Mouse (Mus musculus) embryonic facial prominence, embryonic 14.5 days (tissue): Measurements from ENCODE around the gene Tmem151a. TPM values are rescaled to one million over a fixed set of nuclear protein-coding genes. Genes with fewer than 3 reads are reported as not detected.
A peak's percentile ranks its signal among the peaks of the same experiment; 100 is the strongest.

Experiments
- ATAC-seq: fragments of 200-750 bp; cut with Nextera tagmentation; 2 replicates; pipeline ENCODE4 v1.8.0; 2017; ENCODE audit warnings: low read depth, moderate number of reproducible peaks, moderate TSS enrichment
- DNase-seq: peaks from one replicate; pipeline ENCODE4 v3.0.0-alpha.2; 2015; ENCODE audit warnings: low spot score
- H3K27ac ChIP-seq: fragments of 300-500 bp; sonication (generic); replicated peaks from 2 replicates; pipeline ENCODE4 v1.5.1; 2014; ENCODE audit warnings: low read depth, mild to moderate bottlenecking, low read length, moderate library complexity
- H3K27me3 ChIP-seq: fragments of 300-500 bp; sonication (generic); replicated peaks from 2 replicates; pipeline ENCODE4 v1.6.1; 2014; ENCODE audit warnings: low read length; ENCODE audit not compliant: control insufficient read depth, insufficient read depth
- H3K36me3 ChIP-seq: fragments of 300-500 bp; sonication (generic); 2 replicates; pipeline ENCODE4 v1.6.1; 2014; ENCODE audit warnings: low read length, mixed read lengths; ENCODE audit not compliant: control insufficient read depth, insufficient read depth
- H3K4me1 ChIP-seq: fragments of 300-500 bp; sonication (generic); 2 replicates; pipeline ENCODE4 v1.6.1; 2014; ENCODE audit warnings: antibody characterized with exemption, low read length; ENCODE audit not compliant: control insufficient read depth, insufficient read depth
- H3K4me2 ChIP-seq: fragments of 300-500 bp; sonication (generic); 2 replicates; pipeline ENCODE4 v1.6.1; 2014; ENCODE audit warnings: low read depth, mild to moderate bottlenecking, low read length, moderate library complexity, mixed read lengths
- H3K4me3 ChIP-seq: fragments of 300-500 bp; sonication (generic); 2 replicates; pipeline ENCODE4 v1.5.1; 2014; ENCODE audit warnings: low read depth, mild to moderate bottlenecking, low read length
- H3K9ac ChIP-seq: fragments of 300-500 bp; sonication (generic); 2 replicates; pipeline ENCODE4 v1.6.1; 2014; ENCODE audit warnings: low read depth, mild to moderate bottlenecking, low read length, moderate library complexity, mixed read lengths
- H3K9me3 ChIP-seq: fragments of 300-500 bp; sonication (generic); 2 replicates; pipeline ENCODE4 v1.6.1; 2016; ENCODE audit warnings: low read length; ENCODE audit not compliant: control insufficient read depth
- WGBS: fragments of 180-500 bp; shearing (Covaris S2); extraction: QIAGEN DNeasy Blood & Tissue Kit; methylation state at CpG from one replicate; pipeline ENCODE4 v1.1.7; 2014; 5-methylcytosine and 5-hydroxymethylcytosine counted together
- polyA plus RNA-seq: library from polyadenylated mRNA; unstranded; fragments of >200 nt; fragmentation: Nextera tagmentation; extraction: Ambion mirVana; gene quantifications from 2 replicates; pipeline ENCODE4 v1.2.1, GENCODE M21; 2014

The Tmem151a gene
- polyA plus RNA-seq, 1 experiment from 2014 or later = 2.6 TPM

DNA sequence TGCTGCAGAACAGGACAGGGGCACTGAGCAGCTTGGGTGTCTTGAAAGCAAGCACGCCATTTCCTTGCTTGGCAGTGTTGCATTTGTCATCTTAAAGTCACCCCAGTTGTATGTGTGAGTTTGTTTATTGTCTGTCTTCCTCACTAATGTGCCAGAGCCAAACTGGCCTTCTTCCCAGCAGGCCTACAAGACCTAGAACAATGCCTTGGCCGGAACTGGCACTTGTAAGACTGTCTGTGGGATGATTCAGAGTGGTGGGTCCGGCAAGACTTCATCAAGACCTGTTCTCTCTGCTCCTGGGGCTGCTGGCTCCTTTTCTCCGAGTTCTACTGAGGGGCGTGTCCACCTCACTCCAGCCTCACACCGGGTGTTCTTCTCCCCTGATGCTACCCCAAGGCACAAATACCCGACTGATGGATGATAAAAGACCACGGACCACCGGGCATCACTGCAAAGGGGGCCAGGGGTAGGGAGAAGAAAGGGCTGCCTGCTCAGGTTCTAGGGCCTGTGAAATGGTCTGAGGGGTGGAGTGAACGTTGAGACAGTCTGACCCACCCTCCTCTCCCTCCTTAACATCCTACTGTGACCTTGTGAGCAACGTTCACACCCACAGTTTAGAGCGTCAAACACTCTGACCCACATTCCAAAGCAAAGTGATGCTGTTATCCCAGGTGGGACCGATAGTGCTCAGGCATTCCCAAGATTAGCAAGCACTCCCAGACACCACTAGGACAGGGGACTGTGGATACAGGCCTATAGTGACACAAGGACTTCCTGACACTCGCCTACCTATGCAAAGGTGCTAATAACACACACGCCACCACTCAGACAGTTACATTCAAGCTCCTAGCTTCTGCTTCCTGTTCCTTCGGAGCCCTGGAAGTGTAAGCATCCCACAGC lies 27.2 kb downstream of the Tmem151a start:
- no peaks in the 10 kb centered on the region for H3K36me3 ChIP-seq
- peaks cover 32% of the 10 kb centered on the region for H3K4me1 ChIP-seq
- H3K4me3 ChIP-seq = no peak overlapping the region
- DNase-seq (no peak), ATAC-seq (no peak)
- 0 out of 2 replicates have a peak overlapping the region, but pooled peaks have one; percentile 54 for H3K27ac ChIP-seq
- WGBS = 30% methylated on average over 16 of the region's 16 CpGs
- H3K27me3 ChIP-seq = peaks cover 9% of the 10 kb centered on the region; the same call in 1 of the 2 replicates
- H3K9me3 ChIP-seq = no peaks in the 10 kb centered on the region
- H3K9ac ChIP-seq = no peak overlapping the region
- H3K4me2 ChIP-seq = no peak overlapping the region

DNA sequence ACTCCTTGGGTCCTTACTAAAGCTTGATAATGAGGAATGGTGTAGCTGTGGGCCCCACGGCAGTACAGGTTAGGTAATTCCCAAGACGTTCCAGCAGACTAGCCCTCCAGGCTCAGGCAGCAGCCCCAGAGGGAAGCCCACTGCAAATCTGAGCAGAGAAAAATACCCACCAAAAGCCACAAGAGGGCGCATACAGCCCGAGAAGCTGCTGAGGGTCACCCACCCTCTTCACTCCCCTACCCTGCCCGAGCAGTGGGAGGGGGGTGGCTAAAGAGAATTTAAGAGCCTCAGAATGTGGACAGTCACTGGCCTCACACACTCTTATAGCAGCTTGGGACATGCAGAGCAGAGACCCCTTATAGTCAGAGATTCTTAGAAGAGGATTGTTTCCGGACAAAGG lies 29.1 kb downstream of the Tmem151a start:
- Histone ChIP-seq H3K27ac (no peak overlapping the region), H3K4me2 (no peak overlapping the region), H3K9ac (no peak overlapping the region), H3K27me3 (peaks cover 27% of the 10 kb centered on the region), H3K4me3 (no peak overlapping the region), H3K9me3 (no peaks in the 10 kb centered on the region), H3K36me3 (no peaks in the 10 kb centered on the region), H3K4me1 (peaks cover 31% of the 10 kb centered on the region)
- 12% methylated on average over 6 of the region's 6 CpGs for WGBS
- peak; percentile 50 for ATAC-seq
- DNase-seq = peak; percentile 73

DNA sequence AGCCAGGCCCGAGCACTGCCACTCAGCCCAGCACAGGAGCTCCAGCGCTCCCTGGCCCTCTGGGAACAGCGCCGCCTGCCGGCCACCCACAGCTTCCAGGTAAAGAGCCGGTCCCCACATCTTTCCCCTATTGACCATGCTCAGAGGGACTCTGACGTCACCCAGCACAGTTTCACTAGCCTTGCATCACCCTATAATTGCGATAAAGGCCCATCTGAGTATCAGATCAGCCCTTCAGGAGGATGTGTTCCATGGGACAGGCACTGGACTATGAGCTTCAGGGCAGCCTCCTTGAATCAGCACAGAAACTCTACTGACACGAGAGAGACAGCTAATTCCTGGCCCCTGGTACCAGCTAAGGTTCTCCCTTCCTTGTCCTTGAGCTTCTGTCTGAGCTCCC lies 31.4 kb downstream of the Tmem151a start:
- peaks cover 19% of the 10 kb centered on the region for H3K4me1 ChIP-seq
- H3K27me3 ChIP-seq = peaks cover 33% of the 10 kb centered on the region
- H3K4me2 ChIP-seq = no peak overlapping the region
- H3K9ac ChIP-seq = no peak overlapping the region
- ATAC-seq = no peak
- no peak overlapping the region for H3K4me3 ChIP-seq
- 24% methylated on average over 9 of the region's 9 CpGs for WGBS
- H3K9me3 ChIP-seq = no peaks in the 10 kb centered on the region
- 0 out of 2 replicates have a peak, but pooled peaks cover under 1% of the 10 kb centered on the region for H3K36me3 ChIP-seq
- DNase-seq = no peak
- no peak overlapping the region for H3K27ac ChIP-seq

DNA sequence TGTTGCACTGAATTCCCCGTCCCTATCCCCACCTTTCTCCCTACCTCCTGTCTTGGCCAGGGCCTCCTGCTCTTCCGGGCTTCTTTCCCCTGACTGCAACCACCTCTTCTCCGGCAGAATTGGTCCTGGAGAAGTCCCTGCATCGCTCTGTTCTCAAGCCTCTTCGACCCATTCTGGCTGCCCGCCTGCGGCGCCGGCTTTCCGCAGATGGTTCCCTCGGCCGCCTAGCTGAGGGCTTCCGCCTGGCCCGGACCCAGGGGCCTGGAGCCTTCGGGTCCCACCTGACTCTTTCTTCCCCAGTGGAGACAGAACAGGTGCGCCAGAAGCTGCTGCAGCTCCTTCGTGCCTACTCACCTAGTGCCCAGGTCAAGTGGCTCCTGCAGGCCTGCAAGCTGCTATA lies 32.5 kb downstream of the Tmem151a start:
- H3K9ac ChIP-seq = no peak overlapping the region
- H3K36me3 ChIP-seq = peaks cover 11% of the 10 kb centered on the region
- no peak overlapping the region for H3K4me2 ChIP-seq
- no peak overlapping the region for H3K4me3 ChIP-seq
- H3K27me3 ChIP-seq = peaks cover 33% of the 10 kb centered on the region
- no peak for DNase-seq
- H3K9me3 ChIP-seq = no peaks in the 10 kb centered on the region
- no peak overlapping the region for H3K27ac ChIP-seq
- peaks cover 13% of the 10 kb centered on the region for H3K4me1 ChIP-seq
- 71% methylated on average over 17 of the region's 17 CpGs for WGBS
- ATAC-seq = no peak

DNA sequence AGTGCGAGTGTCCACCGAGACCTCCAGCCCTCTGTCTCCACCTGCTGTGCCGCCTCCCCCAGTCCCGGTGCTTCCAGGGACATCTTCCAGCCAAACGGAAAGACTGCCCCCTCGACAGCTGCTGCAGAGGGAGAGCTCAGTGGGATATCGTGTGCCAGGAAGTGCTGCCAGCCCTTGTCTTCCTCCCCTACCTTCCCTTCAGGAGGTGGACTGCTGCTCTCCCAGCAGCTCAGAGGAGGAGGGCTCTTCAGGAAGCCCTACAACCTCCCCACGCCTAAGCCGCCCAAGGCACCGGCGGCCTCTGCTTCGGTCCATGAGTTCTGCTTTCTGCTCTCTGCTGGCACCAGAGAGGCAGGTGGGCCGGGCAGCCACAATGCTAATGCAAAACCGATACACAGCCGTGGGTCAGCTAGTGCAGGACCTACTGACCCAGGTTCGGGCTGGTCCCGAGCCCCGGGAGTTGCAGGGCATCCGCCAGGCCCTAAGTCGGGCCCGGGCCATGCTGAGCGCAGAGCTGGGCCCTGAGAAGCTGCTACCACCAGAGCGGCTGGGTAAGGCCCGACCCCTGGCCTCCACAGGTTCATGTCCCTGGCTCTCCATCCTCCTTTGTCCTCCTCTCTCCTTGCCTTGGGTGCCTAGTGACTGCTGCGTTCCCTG lies 33.0 kb downstream of the Tmem151a start:
- Histone ChIP-seq H3K9me3 (no peaks in the 10 kb centered on the region), H3K27ac (no peak overlapping the region), H3K9ac (no peak overlapping the region), H3K4me2 (no peak overlapping the region), H3K36me3 (peaks cover 16% of the 10 kb centered on the region), H3K27me3 (peaks cover 33% of the 10 kb centered on the region), H3K4me1 (peaks cover 13% of the 10 kb centered on the region), H3K4me3 (no peak overlapping the region)
- no peak for ATAC-seq
- no peak for DNase-seq
- 33% methylated on average over 19 of the region's 25 CpGs for WGBS

DNA sequence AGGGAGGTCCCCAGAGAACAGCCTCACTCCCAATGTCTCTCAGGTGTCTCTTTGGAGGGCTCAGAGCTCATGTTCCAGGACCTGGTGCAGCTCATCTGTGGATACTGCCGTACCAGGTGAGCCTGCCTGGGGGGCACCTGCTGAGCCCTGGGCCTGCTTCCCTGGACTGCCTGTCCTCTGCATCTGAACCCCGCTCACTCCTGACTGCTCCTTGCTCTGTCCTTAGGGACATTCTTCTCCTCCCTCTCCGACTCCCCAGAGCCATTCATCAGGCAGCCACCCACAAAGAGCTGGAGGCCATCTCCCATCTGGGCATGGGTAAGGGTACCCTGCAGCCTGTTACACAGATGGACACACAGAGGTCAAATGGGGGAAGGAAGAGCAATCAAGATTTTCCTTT lies 33.8 kb downstream of the Tmem151a start:
- ATAC-seq (no peak), DNase-seq (no peak)
- Histone ChIP-seq H3K9ac (peak overlapping the region; percentile 2; the same call in 1 of the 2 replicates), H3K4me3 (0 out of 2 replicates have a peak overlapping the region, but pooled peaks have one; percentile 17), H3K9me3 (no peaks in the 10 kb centered on the region), H3K4me2 (peak overlapping the region; percentile 40), H3K4me1 (peaks cover 13% of the 10 kb centered on the region), H3K36me3 (peaks cover 24% of the 10 kb centered on the region), H3K27ac (no peak overlapping the region), H3K27me3 (peaks cover 33% of the 10 kb centered on the region)
- 31% methylated on average over 3 of the region's 3 CpGs for WGBS

DNA sequence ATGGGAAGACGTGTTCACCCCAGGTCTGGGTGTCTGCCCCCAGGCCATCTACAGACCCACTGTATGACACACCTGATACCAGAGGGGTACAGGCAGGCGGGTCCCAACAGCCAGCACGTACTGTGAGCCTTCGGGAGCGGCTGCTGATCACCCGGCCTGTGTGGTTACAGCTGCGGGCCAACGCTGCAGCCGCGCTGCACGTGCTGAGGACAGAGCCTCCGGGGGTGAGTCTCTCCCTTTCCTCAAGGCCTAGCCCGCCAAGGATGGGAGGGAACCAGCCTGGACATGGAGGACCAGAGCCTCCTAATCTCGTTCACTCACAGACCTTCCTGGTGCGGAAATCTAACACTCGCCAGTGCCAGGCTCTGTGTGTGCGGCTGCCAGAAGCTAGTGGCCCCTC lies 34.3 kb downstream of the Tmem151a start:
- peak overlapping the region; percentile 2; the same call in 1 of the 2 replicates for H3K9ac ChIP-seq

DNA sequence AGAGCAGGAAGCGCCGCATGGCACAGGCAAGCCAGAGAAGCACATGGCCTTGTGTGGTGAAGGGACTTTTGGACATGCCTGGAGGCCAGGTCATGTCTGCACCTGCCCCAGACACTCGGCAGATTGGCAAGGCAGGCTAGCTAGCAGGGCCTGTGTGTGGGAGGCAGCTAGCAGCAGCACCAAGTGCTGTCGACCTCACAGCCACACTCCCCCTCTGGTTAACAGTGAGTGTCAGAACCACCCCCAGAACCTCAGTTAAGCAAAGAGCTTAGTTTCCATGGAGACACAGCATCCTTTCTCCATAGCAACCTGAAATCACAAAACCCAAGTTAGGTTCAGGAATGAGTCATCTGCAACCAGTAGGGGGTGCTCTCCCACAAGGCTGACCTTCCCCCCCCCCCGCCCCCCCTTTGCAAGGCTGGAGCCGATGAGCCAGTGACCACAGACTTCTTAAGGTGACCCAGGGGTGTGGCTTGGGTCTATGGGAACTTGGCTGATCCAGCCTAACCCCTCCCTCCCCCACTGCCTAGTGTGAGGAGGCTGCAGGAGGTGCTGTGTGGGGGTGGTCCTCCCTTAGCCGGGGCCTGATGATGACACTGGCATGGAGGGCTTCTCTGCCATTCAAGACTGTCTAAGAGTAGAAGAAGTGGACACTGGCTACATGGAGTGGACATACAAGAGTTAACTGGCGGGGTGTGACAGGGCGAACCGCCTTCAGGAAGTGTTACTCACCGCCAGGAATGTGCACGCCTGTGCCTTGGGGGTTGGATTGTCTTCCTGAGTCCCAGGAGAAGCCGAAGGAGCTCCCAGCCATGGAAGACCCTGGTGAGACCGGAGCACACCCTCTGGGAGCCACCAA lies 35.1 kb downstream of the Tmem151a start, which contains the start of gene Rin1:
Gene Rin1, plus strand, starts transcription at position 435 of the 859 bp plus-strand sequence.
- DNase-seq (peak; percentile 75), ATAC-seq (peak; percentile 23)
- H3K36me3 ChIP-seq = peaks cover 31% of the 10 kb centered on the region
- H3K4me3 ChIP-seq = peak within 1 kb of the TSS; percentile 17; the same call in 1 of the 2 replicates
- H3K9ac ChIP-seq = peak within 1 kb of the TSS; percentile 2; the same call in 1 of the 2 replicates
- H3K4me1 ChIP-seq = peaks cover 13% of the 10 kb centered on the region
- WGBS = 15% methylated on average over 14 of the region's 14 CpGs
- no peak within 1 kb of the TSS for H3K27ac ChIP-seq
- peak within 1 kb of the TSS; percentile 40 for H3K4me2 ChIP-seq
- H3K27me3 ChIP-seq = peaks cover 33% of the 10 kb centered on the region
- H3K9me3 ChIP-seq = no peaks in the 10 kb centered on the region

More for the DNA sequence above, 34.3 kb downstream of the Tmem151a start:
- Histone ChIP-seq H3K27me3 (peaks cover 33% of the 10 kb centered on the region), H3K9me3 (no peaks in the 10 kb centered on the region), H3K4me2 (peak overlapping the region; percentile 40), H3K4me1 (peaks cover 13% of the 10 kb centered on the region), H3K36me3 (peaks cover 29% of the 10 kb centered on the region), H3K27ac (no peak overlapping the region), H3K4me3 (peak overlapping the region; percentile 17; the same call in 1 of the 2 replicates)
- DNase-seq = no peak
- ATAC-seq = no peak
- 4% methylated on average over 17 of the region's 17 CpGs for WGBS
